Mouse (Mus musculus) ES-CJ7 (cell line): ENCODE results near the gene Map2k1.
A peak's percentile ranks its signal among the peaks of the same experiment; 100 is the strongest.
"Not testable (repeated sequence)": the region's sequence is repeated elsewhere in the genome, so short reads cannot be mapped to it uniquely, and the experiment has no call there.

ENCODE experiments used
- DNase-seq: peaks from one replicate; pipeline ENCODE4 v3.0.0; 2011; ENCODE audit warnings: low read depth, low spot score

The Map2k1 gene

DNA sequence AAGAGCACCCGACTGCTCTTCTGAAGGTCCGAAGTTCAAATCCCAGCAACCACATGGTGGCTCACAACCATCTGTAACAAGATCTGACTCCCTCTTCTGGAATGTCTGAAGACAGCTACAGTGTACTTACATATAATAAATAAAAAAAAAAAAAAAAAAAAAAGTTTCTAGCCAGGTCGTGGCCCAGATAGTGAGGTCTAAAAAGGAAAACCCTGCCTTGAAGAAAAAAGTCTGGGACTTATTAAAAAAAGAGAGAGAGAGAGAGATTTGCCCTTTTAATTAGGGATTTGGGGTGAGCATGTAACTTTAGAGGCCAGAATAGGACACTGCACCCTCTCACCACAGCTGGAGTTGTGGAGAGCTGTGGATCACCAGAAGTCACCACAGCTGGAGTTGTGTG, 83.5 kb downstream of the Map2k1 start:
- not testable (repeated sequence) for DNase-seq

DNA sequence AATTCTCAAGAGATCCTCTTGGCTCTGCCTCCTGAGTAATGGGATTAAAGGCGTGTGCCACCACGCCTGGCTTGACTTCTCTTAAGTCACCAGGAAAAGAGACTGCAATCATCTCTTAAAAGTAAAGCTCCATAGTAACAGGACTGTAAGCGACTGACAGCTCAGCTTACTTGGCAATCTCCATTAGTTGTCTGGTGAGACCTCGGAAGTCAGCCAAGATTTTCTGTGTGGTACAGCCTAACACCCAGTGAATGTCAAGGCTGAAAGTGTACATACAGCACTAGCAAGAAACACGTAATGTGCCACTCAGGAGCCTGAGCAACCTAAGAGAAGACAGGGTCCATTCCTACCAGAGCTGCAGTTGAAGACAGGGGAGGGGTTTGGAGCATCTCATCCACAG, 93.0 kb downstream of the Map2k1 start:
- DNase-seq, result no peak

DNA sequence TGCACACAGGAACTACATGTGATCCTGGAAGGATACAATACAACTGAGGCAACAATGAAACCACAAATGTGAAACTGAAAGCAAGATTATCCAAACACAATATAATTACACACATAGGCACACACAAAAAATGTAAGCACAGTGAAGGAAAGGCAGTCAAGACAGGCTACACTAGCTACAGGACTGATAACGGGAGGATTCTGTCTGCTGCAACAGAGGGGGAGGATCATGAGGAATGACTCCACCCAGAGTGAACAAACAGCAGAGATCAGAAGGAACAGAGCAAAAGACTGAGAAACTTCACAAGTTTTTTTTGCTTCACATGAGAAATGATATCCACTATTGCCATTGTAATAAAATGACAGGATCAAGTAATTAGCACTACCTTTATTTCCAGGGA, 96.8 kb downstream of the Map2k1 start:
- no peak for DNase-seq

DNA sequence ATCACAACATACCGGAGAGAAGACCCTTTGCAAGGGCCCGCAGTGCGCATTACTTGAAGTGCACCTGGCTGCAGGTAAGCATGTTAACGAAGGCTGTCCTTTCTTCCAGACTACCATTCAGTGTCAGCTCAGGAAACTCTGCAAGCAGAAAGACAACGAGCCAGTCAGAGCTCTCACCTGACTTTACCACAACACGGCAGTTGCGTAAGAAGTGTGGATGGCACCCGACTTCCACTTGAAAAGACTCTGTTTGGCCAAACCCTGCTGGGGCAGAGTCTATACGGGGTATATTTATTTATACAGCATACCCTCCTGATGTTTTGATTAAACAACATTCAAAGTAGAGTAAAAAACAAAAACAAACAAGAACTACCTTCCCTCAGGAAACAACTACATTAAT, 113.6 kb downstream of the Map2k1 start:
- DNase-seq, result no peak

DNA sequence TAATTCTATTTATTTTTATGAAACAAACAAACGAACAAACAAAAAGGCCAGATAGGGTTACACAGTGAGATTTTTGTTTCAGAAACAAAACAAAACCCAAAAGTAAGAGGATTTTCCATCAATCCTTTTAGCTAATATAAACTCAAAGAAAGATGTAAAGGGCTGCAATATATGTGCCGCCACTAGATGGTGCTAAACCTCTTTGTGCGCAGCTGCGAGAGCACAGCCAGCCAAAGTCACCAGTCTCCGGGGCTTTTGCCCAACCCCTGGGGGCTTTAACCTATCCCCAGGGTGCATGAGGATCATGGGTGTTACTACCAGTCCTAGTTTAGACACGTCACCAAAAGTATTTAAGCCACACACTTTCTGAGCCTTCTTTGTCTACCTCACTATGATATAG, 114.5 kb downstream of the Map2k1 start:
- peak; percentile 59 for DNase-seq
